Mouse (Mus musculus): ENCODE data around the gene Dyrk1b. TPM values are rescaled to one million over a fixed set of nuclear protein-coding genes. Genes with fewer than 3 reads are reported as not detected.

Dyrk1b gene
- total RNA-seq, 1 experiment: 3.9 TPM

- Histone ChIP-seq H3K4me1 (ENCODE audit: control insufficient read depth in 2 of 2, insufficient read depth in 2 of 2, low read length in 2 of 2, poor library complexity in 1 of 2) (peaks cover 5 to 18% of the 10 kb centered on the region in 2 experiments), H3K27ac (ENCODE audit: insufficient read depth, low read depth, low read length, poor library complexity, severe bottlenecking) (no peak overlapping the region), H3K4me3 (ENCODE audit: insufficient read depth in 1 of 2, low read depth in 1 of 2, low read length in 2 of 2, poor library complexity in 1 of 2, severe bottlenecking in 1 of 2) (no peak overlapping the region), H3K9me3 (ENCODE audit: control insufficient read depth, insufficient read depth, low read depth, low read length) (no peaks in the 10 kb centered on the region), H3K36me3 (ENCODE audit: control insufficient read depth, insufficient read depth, low read length, poor library complexity, severe bottlenecking) (peaks cover 38% of the 10 kb centered on the region), H3K9ac (ENCODE audit: insufficient read depth, low read depth, low read length, poor library complexity, severe bottlenecking) (no peak overlapping the region)
- in situ Hi-C loops (cut with MboI; ENCODE audit: low sequenced_read_pairs in 2 of 2, unreplicated experiment in 2 of 2): no loop called here
- TF ChIP-seq CHD2 (IDR thresholded peaks at IDR 0.05; ENCODE audit: low read depth, low read length) (no peak), MAFK (IDR thresholded peaks at IDR 0.05; ENCODE audit: insufficient read depth, low read depth, low read length) (no peak), ZNF384 (IDR thresholded peaks at IDR 0.05; ENCODE audit: low read depth, low read length) (no peak), ZC3H11A (IDR thresholded peaks at IDR 0.05; ENCODE audit: borderline replicate concordance, low read depth, low read length) (no peak), HCFC1 (IDR thresholded peaks at IDR 0.05; ENCODE audit: borderline replicate concordance, insufficient read depth, low read length) (no peak)
- DNase-seq (ENCODE audit: low read depth, low spot score): no peak
Measured at GRCm38 (mm10) chr7:28175358-28175757, 3.9 kb upstream of the Dyrk1b start.

DNA sequence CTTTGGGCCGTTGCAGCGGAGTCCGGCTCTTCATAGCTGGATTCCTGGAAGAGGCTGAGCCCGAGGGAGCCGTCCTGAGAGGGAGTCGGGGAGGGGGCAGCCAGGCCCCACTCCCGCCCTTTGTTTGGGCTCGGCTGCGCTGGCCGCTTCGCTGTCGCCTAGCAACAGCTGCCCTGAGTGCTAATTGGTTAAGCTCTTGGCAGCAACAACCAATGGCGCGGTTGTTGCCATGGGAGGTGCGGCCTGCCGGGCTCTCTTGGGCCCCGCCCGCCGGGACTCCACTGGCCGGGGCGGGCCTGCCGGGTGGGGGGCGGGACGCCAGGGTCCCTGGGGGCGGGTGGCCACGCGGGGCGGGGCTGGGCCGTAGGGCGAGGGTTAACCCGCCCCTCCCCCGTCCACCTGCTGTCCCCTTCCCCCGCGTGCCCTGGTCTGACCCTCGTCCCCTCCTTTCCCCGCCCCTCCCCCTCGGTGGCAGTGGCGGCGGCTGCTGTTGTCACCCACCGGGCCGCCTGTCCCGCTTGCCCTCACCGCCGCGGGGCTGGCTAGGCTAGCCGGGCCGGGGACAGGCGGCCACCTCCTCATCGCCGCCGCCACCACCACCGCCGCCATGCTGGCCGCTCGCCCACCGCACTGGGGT lies 590 bp downstream of the Dyrk1b start:
- H3K4me1 ChIP-seq (ENCODE audit: control insufficient read depth in 2 of 2, insufficient read depth in 2 of 2, low read length in 2 of 2, poor library complexity in 1 of 2): peaks cover 2 to 6% of the 10 kb centered on the region in 2 experiments; a peak in 2 of 4 replicates
- TF ChIP-seq HCFC1 (IDR thresholded peaks at IDR 0.05; ENCODE audit: borderline replicate concordance, insufficient read depth, low read length): peak; percentile 13; the same call in 1 of the 2 replicates
- no peak for TF ChIP-seq MAFK (IDR thresholded peaks at IDR 0.05; ENCODE audit: insufficient read depth, low read depth, low read length)
- no peak for TF ChIP-seq CHD2 (IDR thresholded peaks at IDR 0.05; ENCODE audit: low read depth, low read length)
- no peak for TF ChIP-seq ZC3H11A (IDR thresholded peaks at IDR 0.05; ENCODE audit: borderline replicate concordance, low read depth, low read length)
- no peaks in the 10 kb centered on the region for H3K9me3 ChIP-seq (ENCODE audit: control insufficient read depth, insufficient read depth, low read depth, low read length)
- peak overlapping the region; percentile 96 for H3K27ac ChIP-seq (ENCODE audit: insufficient read depth, low read depth, low read length, poor library complexity, severe bottlenecking)
- H3K9ac ChIP-seq (ENCODE audit: insufficient read depth, low read depth, low read length, poor library complexity, severe bottlenecking): peak overlapping the region; percentile 96
- in situ Hi-C loops (cut with MboI; ENCODE audit: low sequenced_read_pairs in 2 of 2, unreplicated experiment in 2 of 2): no loop called here
- DNase-seq (ENCODE audit: low read depth, low spot score): peak; percentile 87
- H3K4me3 ChIP-seq (ENCODE audit: insufficient read depth in 1 of 2, low read depth in 1 of 2, low read length in 2 of 2, poor library complexity in 1 of 2, severe bottlenecking in 1 of 2): peak overlapping the region; percentile 84 to 98
- peaks cover 67% of the 10 kb centered on the region for H3K36me3 ChIP-seq (ENCODE audit: control insufficient read depth, insufficient read depth, low read length, poor library complexity, severe bottlenecking)

- in situ Hi-C loops (cut with MboI; ENCODE audit: low sequenced_read_pairs in 2 of 2, unreplicated experiment in 2 of 2): no loop called here
- Histone ChIP-seq H3K27ac (ENCODE audit: insufficient read depth, low read depth, low read length, poor library complexity, severe bottlenecking) (no peak overlapping the region), H3K9me3 (ENCODE audit: control insufficient read depth, insufficient read depth, low read depth, low read length) (no peaks in the 10 kb centered on the region), H3K4me1 (ENCODE audit: control insufficient read depth in 2 of 2, insufficient read depth in 2 of 2, low read length in 2 of 2, poor library complexity in 1 of 2) (peaks cover 2 to 14% of the 10 kb centered on the region in 2 experiments; a peak in 2 of 4 replicates), H3K9ac (ENCODE audit: insufficient read depth, low read depth, low read length, poor library complexity, severe bottlenecking) (no peak overlapping the region; the same call in 1 of the 2 replicates), H3K36me3 (ENCODE audit: control insufficient read depth, insufficient read depth, low read length, poor library complexity, severe bottlenecking) (peaks cover 68% of the 10 kb centered on the region), H3K4me3 (ENCODE audit: insufficient read depth in 1 of 2, low read depth in 1 of 2, low read length in 2 of 2, poor library complexity in 1 of 2, severe bottlenecking in 1 of 2) (0 out of 4 replicates have a peak overlapping the region, but pooled peaks of 1 of the 2 experiments have one; percentile 54)
- TF ChIP-seq ZNF384 (IDR thresholded peaks at IDR 0.05; ENCODE audit: low read depth, low read length) (no peak), HCFC1 (IDR thresholded peaks at IDR 0.05; ENCODE audit: borderline replicate concordance, insufficient read depth, low read length) (no peak), MAFK (IDR thresholded peaks at IDR 0.05; ENCODE audit: insufficient read depth, low read depth, low read length) (no peak), CHD2 (IDR thresholded peaks at IDR 0.05; ENCODE audit: low read depth, low read length) (no peak), ZC3H11A (IDR thresholded peaks at IDR 0.05; ENCODE audit: borderline replicate concordance, low read depth, low read length) (no peak)
- no peak for DNase-seq (ENCODE audit: low read depth, low spot score)
Measured at GRCm38 (mm10) chr7:28180890-28181289, 1.6 kb downstream of the Dyrk1b start.

DNA sequence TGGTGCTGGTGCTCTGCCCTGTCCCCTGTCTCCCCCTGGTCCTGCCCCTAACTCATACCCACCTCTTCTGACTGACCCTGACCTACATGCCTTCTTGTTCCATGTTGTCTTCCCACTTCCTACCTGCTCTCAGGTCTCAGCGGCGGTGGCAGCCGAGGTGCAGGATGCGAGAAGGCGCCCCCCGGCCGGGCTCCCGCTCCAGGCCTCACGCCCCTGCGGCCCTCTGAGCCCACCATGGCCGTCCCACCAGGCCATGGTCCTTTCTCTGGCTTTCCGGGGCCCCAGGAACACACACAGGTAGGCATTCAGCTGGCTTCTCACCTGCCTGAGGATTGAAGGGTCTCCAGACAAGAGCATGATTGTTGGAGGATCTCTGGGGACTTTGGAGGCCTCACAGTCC lies 2.1 kb downstream of the Dyrk1b start:
- Histone ChIP-seq H3K27ac (ENCODE audit: insufficient read depth, low read depth, low read length, poor library complexity, severe bottlenecking) (no peak overlapping the region), H3K9me3 (ENCODE audit: control insufficient read depth, insufficient read depth, low read depth, low read length) (no peaks in the 10 kb centered on the region), H3K36me3 (ENCODE audit: control insufficient read depth, insufficient read depth, low read length, poor library complexity, severe bottlenecking) (peaks cover 69% of the 10 kb centered on the region), H3K4me1 (ENCODE audit: control insufficient read depth in 2 of 2, insufficient read depth in 2 of 2, low read length in 2 of 2, poor library complexity in 1 of 2) (peaks cover 2 to 15% of the 10 kb centered on the region in 2 experiments; a peak in 2 of 4 replicates), H3K4me3 (ENCODE audit: insufficient read depth in 1 of 2, low read depth in 1 of 2, low read length in 2 of 2, poor library complexity in 1 of 2, severe bottlenecking in 1 of 2) (no peak overlapping the region), H3K9ac (ENCODE audit: insufficient read depth, low read depth, low read length, poor library complexity, severe bottlenecking) (no peak overlapping the region)
- DNase-seq (ENCODE audit: low read depth, low spot score): no peak
- in situ Hi-C loops (cut with MboI; ENCODE audit: low sequenced_read_pairs in 2 of 2, unreplicated experiment in 2 of 2): no loop called here
- TF ChIP-seq HCFC1 (IDR thresholded peaks at IDR 0.05; ENCODE audit: borderline replicate concordance, insufficient read depth, low read length) (no peak), CHD2 (IDR thresholded peaks at IDR 0.05; ENCODE audit: low read depth, low read length) (no peak), MAFK (IDR thresholded peaks at IDR 0.05; ENCODE audit: insufficient read depth, low read depth, low read length) (no peak), ZNF384 (IDR thresholded peaks at IDR 0.05; ENCODE audit: low read depth, low read length) (no peak), ZC3H11A (IDR thresholded peaks at IDR 0.05; ENCODE audit: borderline replicate concordance, low read depth, low read length) (no peak)

All from ES-E14 (cell line).